Mouse (Mus musculus) heart, embryonic 16.5 days (tissue): ENCODE measurements around the gene Arhgap17. TPM values are rescaled to one million over a fixed set of nuclear protein-coding genes. Genes with fewer than 3 reads are reported as not detected.

Source experiments
- ATAC-seq: fragments of 200-750 bp; cut with Nextera tagmentation; replicated peaks from 2 replicates; pipeline ENCODE4 v1.8.0; 2017; ENCODE audit warnings: moderate number of reproducible peaks; ENCODE audit not compliant: insufficient read depth, low FRiP score; ENCODE audit errors: extremely low read depth
- H3K27ac ChIP-seq: fragments of 300-500 bp; sonication (generic); 2 replicates; pipeline ENCODE4 v1.5.1; 2014; ENCODE audit warnings: mild to moderate bottlenecking, low read length, control low read depth, moderate library complexity
- H3K27me3 ChIP-seq: fragments of 300-500 bp; sonication (generic); 2 replicates; pipeline ENCODE4 v1.6.1; 2014; ENCODE audit warnings: low read length, mixed read lengths; ENCODE audit not compliant: control insufficient read depth, insufficient read depth
- H3K36me3 ChIP-seq: fragments of 300-500 bp; sonication (generic); 2 replicates; pipeline ENCODE4 v1.6.1; 2014; ENCODE audit not compliant: control insufficient read depth, insufficient read depth
- H3K4me1 ChIP-seq: fragments of 300-500 bp; sonication (generic); 2 replicates; pipeline ENCODE4 v1.6.1; 2014; ENCODE audit warnings: low read length, mixed read lengths; ENCODE audit not compliant: control insufficient read depth, insufficient read depth
- H3K4me2 ChIP-seq: fragments of 300-500 bp; sonication (generic); 2 replicates; pipeline ENCODE4 v1.6.1; 2014; ENCODE audit warnings: low read depth, mild to moderate bottlenecking, control low read depth, low read length
- H3K4me3 ChIP-seq: fragments of 300-500 bp; sonication (generic); 2 replicates; pipeline ENCODE4 v1.5.1; 2014; ENCODE audit warnings: mild to moderate bottlenecking, control low read depth, low read length
- H3K9ac ChIP-seq: fragments of 300-500 bp; sonication (generic); 2 replicates; pipeline ENCODE4 v1.6.1; 2014; ENCODE audit warnings: low read length, control low read depth
- H3K9me3 ChIP-seq: fragments of 300-500 bp; sonication (generic); replicated peaks from 2 replicates; pipeline ENCODE4 v1.6.1; 2016; ENCODE audit warnings: low read length; ENCODE audit not compliant: control insufficient read depth
- WGBS: fragments of 180-500 bp; shearing (Covaris S2); extraction: QIAGEN DNeasy Blood & Tissue Kit; methylation state at CpG from one replicate; pipeline ENCODE4 v1.1.7; 2014; 5-methylcytosine and 5-hydroxymethylcytosine counted together
- polyA plus RNA-seq: library from polyadenylated mRNA; unstranded; fragments of >200 nt; fragmentation: Nextera tagmentation; extraction: Ambion mirVana; gene quantifications from 2 replicates; pipeline ENCODE4 v1.2.1, GENCODE M21; 2015

Gene Arhgap17
- polyA plus RNA-seq, 1 experiment from 2014 or later: 15.1 TPM

GRCm38 (mm10) chr7:123311836-123312235, 57.9 kb downstream of the Arhgap17 start:
- H3K27me3 ChIP-seq: no peaks in the 10 kb centered on the region
- no peak overlapping the region for H3K9ac ChIP-seq
- no peak overlapping the region for H3K4me3 ChIP-seq
- H3K36me3 ChIP-seq: peaks cover 15% of the 10 kb centered on the region
- 67% methylated on average over 5 of the region's 5 CpGs for WGBS
- no peak overlapping the region for H3K4me2 ChIP-seq
- H3K9me3 ChIP-seq: no peaks in the 10 kb centered on the region
- no peak overlapping the region for H3K27ac ChIP-seq
- ATAC-seq: no peak
- H3K4me1 ChIP-seq: no peaks in the 10 kb centered on the region

- H3K36me3 ChIP-seq: peaks cover 34% of the 10 kb centered on the region
- H3K27ac ChIP-seq: no peak overlapping the region
- WGBS: 88% methylated on average over 4 of the region's 4 CpGs
- H3K4me2 ChIP-seq: no peak overlapping the region
- H3K27me3 ChIP-seq: no peaks in the 10 kb centered on the region
- no peak overlapping the region for H3K9ac ChIP-seq
- ATAC-seq: no peak
- H3K4me1 ChIP-seq: no peaks in the 10 kb centered on the region
- H3K4me3 ChIP-seq: no peak overlapping the region
- no peaks in the 10 kb centered on the region for H3K9me3 ChIP-seq
These were observed 61.7 kb downstream of the Arhgap17 start for GRCm38 (mm10) chr7:123307887-123308558.

GRCm38 (mm10) chr7:123307236-123307635, 62.5 kb downstream of the Arhgap17 start:
- H3K9me3 ChIP-seq: no peaks in the 10 kb centered on the region
- H3K9ac ChIP-seq: no peak overlapping the region
- H3K36me3 ChIP-seq: peaks cover 37% of the 10 kb centered on the region
- no peak overlapping the region for H3K27ac ChIP-seq
- H3K27me3 ChIP-seq: no peaks in the 10 kb centered on the region
- WGBS: 94% methylated on average over 8 of the region's 8 CpGs
- no peak for ATAC-seq
- H3K4me1 ChIP-seq: no peaks in the 10 kb centered on the region
- H3K4me3 ChIP-seq: no peak overlapping the region
- no peak overlapping the region for H3K4me2 ChIP-seq

GRCm38 (mm10) chr7:123305397-123305796, 64.3 kb downstream of the Arhgap17 start:
- Histone ChIP-seq H3K27ac (no peak overlapping the region), H3K9me3 (no peaks in the 10 kb centered on the region), H3K9ac (no peak overlapping the region), H3K36me3 (peaks cover 31% of the 10 kb centered on the region), H3K4me2 (no peak overlapping the region), H3K4me1 (no peaks in the 10 kb centered on the region), H3K27me3 (no peaks in the 10 kb centered on the region), H3K4me3 (no peak overlapping the region)
- no peak for ATAC-seq
- WGBS: 72% methylated on average over 2 of the region's 2 CpGs

- Histone ChIP-seq H3K27ac (no peak overlapping the region), H3K4me3 (no peak overlapping the region), H3K4me2 (no peak overlapping the region), H3K36me3 (peaks cover 28% of the 10 kb centered on the region), H3K4me1 (peaks cover 11% of the 10 kb centered on the region), H3K27me3 (no peaks in the 10 kb centered on the region), H3K9ac (no peak overlapping the region), H3K9me3 (no peaks in the 10 kb centered on the region)
- WGBS: 71% methylated on average over 3 of the region's 3 CpGs
- no peak for ATAC-seq
These were observed 69.5 kb downstream of the Arhgap17 start for GRCm38 (mm10) chr7:123300258-123300657.

GRCm38 (mm10) chr7:123298225-123298624, 71.5 kb downstream of the Arhgap17 start:
- WGBS: 20% methylated on average over 3 of the region's 3 CpGs
- Histone ChIP-seq H3K4me1 (peaks cover 12% of the 10 kb centered on the region), H3K4me3 (no peak overlapping the region), H3K27me3 (no peaks in the 10 kb centered on the region), H3K36me3 (peaks cover 36% of the 10 kb centered on the region), H3K9me3 (no peaks in the 10 kb centered on the region), H3K9ac (no peak overlapping the region), H3K27ac (peak overlapping the region; percentile 61), H3K4me2 (no peak overlapping the region)
- 0 out of 2 replicates have a peak, but pooled peaks have one; percentile 42 for ATAC-seq

GRCm38 (mm10) chr7:123296097-123296496, 73.6 kb downstream of the Arhgap17 start:
- 88% methylated on average over 6 of the region's 6 CpGs for WGBS
- no peak overlapping the region for H3K4me2 ChIP-seq
- H3K36me3 ChIP-seq: peaks cover 33% of the 10 kb centered on the region
- no peak for ATAC-seq
- no peaks in the 10 kb centered on the region for H3K9me3 ChIP-seq
- no peak overlapping the region for H3K27ac ChIP-seq
- no peaks in the 10 kb centered on the region for H3K27me3 ChIP-seq
- no peak overlapping the region for H3K9ac ChIP-seq
- no peak overlapping the region for H3K4me3 ChIP-seq
- H3K4me1 ChIP-seq: peaks cover 17% of the 10 kb centered on the region

GRCm38 (mm10) chr7:123295423-123295822, 74.3 kb downstream of the Arhgap17 start:
- no peak for ATAC-seq
- H3K4me3 ChIP-seq: no peak overlapping the region
- no peak overlapping the region for H3K27ac ChIP-seq
- no peak overlapping the region for H3K4me2 ChIP-seq
- H3K27me3 ChIP-seq: no peaks in the 10 kb centered on the region
- WGBS: 84% methylated on average over 7 of the region's 7 CpGs
- peaks cover 35% of the 10 kb centered on the region for H3K36me3 ChIP-seq
- H3K9me3 ChIP-seq: no peaks in the 10 kb centered on the region
- peaks cover 17% of the 10 kb centered on the region for H3K4me1 ChIP-seq
- no peak overlapping the region for H3K9ac ChIP-seq

GRCm38 (mm10) chr7:123293898-123294297, 75.8 kb downstream of the Arhgap17 start:
- no peaks in the 10 kb centered on the region for H3K27me3 ChIP-seq
- peaks cover 17% of the 10 kb centered on the region for H3K4me1 ChIP-seq
- 89% methylated on average over 7 of the region's 7 CpGs for WGBS
- H3K9me3 ChIP-seq: no peaks in the 10 kb centered on the region
- H3K4me3 ChIP-seq: no peak overlapping the region
- ATAC-seq: no peak
- H3K27ac ChIP-seq: no peak overlapping the region
- no peak overlapping the region for H3K9ac ChIP-seq
- H3K36me3 ChIP-seq: peaks cover 34% of the 10 kb centered on the region
- H3K4me2 ChIP-seq: no peak overlapping the region
